Mouse (Mus musculus) intestine, embryonic 15.5 days (tissue): ENCODE data around the gene Gramd2. TPM values are rescaled to one million over a fixed set of nuclear protein-coding genes. Genes with fewer than 3 reads are reported as not detected.

Experiments used
- ATAC-seq: fragments of 200-750 bp; cut with Nextera tagmentation; 2 replicates; pipeline ENCODE4 v1.8.0; 2017; ENCODE audit warnings: moderate TSS enrichment, moderate library complexity
- H3K27ac ChIP-seq: fragments of 300-500 bp; sonication (generic); 2 replicates; pipeline ENCODE4 v1.5.1; 2015; ENCODE audit warnings: mild to moderate bottlenecking, inconsistent platforms
- H3K27me3 ChIP-seq: fragments of 300-500 bp; sonication (generic); replicated peaks from 2 replicates; pipeline ENCODE4 v1.6.1; 2015; ENCODE audit warnings: inconsistent platforms
- H3K36me3 ChIP-seq: fragments of 300-500 bp; sonication (generic); 2 replicates; pipeline ENCODE4 v1.6.1; 2015; ENCODE audit warnings: inconsistent platforms
- H3K4me1 ChIP-seq: fragments of 300-500 bp; sonication (generic); replicated peaks from 2 replicates; pipeline ENCODE4 v1.6.1; 2015; ENCODE audit warnings: inconsistent platforms
- H3K4me2 ChIP-seq: fragments of 300-500 bp; sonication (generic); replicated peaks from 2 replicates; pipeline ENCODE4 v1.6.1; 2015; ENCODE audit warnings: mild to moderate bottlenecking, inconsistent platforms
- H3K4me3 ChIP-seq: fragments of 300-500 bp; sonication (generic); replicated peaks from 2 replicates; pipeline ENCODE4 v1.5.1; 2015; ENCODE audit warnings: inconsistent platforms
- H3K9ac ChIP-seq: fragments of 300-500 bp; sonication (generic); 2 replicates; pipeline ENCODE4 v1.6.1; 2015; ENCODE audit warnings: inconsistent platforms
- H3K9me3 ChIP-seq: fragments of 300-500 bp; sonication (generic); 2 replicates; pipeline ENCODE4 v1.6.1; 2016; ENCODE audit warnings: inconsistent platforms
- WGBS: fragments of 180-500 bp; shearing (Covaris S2); methylation state at CpG from one replicate; pipeline ENCODE4 v1.1.7; 2015; 5-methylcytosine and 5-hydroxymethylcytosine counted together
- polyA plus RNA-seq: library from polyadenylated mRNA; unstranded; fragments of >200 nt; fragmentation: Nextera tagmentation; extraction: Ambion mirVana; gene quantifications from 2 replicates; pipeline ENCODE4 v1.2.1, GENCODE M21; 2015

Gene Gramd2
- polyA plus RNA-seq, 1 experiment from 2014 or later = 1.6 TPM

DNA sequence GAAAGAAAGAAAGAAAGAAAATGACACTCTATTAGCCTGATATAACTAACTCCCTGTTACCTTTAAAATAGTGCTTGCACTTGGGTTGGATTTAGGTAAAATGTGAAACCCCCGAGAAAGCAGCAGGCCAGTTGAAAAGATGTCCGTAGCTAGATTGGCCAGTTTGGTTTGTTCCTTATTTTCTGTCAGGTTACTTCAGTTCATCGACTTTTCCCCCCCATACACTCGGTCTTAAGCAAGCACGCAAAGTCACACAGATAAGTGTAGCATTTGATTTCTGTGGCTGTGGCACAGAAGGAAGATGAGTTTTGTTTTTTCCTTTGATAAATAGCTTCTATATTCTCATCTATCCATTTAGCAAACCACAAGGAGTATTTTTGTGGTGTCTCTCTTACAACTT lies 51.2 kb downstream of the Gramd2 start:
- H3K36me3 ChIP-seq = no peaks in the 10 kb centered on the region
- no peak overlapping the region for H3K9ac ChIP-seq
- no peaks in the 10 kb centered on the region for H3K9me3 ChIP-seq
- H3K27ac ChIP-seq = no peak overlapping the region
- 88% methylated on average over 5 of the region's 5 CpGs for WGBS
- H3K27me3 ChIP-seq = no peaks in the 10 kb centered on the region
- no peaks in the 10 kb centered on the region for H3K4me1 ChIP-seq
- H3K4me3 ChIP-seq = no peak overlapping the region
- ATAC-seq = no peak
- no peak overlapping the region for H3K4me2 ChIP-seq

- Histone ChIP-seq H3K36me3 (no peaks in the 10 kb centered on the region), H3K4me1 (no peaks in the 10 kb centered on the region), H3K9me3 (no peaks in the 10 kb centered on the region), H3K4me3 (no peak overlapping the region), H3K27ac (no peak overlapping the region), H3K9ac (no peak overlapping the region), H3K27me3 (no peaks in the 10 kb centered on the region), H3K4me2 (no peak overlapping the region)
- no peak for ATAC-seq
- 67% methylated on average over 6 of the region's 6 CpGs for WGBS
These were observed 53.1 kb downstream of the Gramd2 start for GRCm38 (mm10) chr9:59733075-59733474.

DNA sequence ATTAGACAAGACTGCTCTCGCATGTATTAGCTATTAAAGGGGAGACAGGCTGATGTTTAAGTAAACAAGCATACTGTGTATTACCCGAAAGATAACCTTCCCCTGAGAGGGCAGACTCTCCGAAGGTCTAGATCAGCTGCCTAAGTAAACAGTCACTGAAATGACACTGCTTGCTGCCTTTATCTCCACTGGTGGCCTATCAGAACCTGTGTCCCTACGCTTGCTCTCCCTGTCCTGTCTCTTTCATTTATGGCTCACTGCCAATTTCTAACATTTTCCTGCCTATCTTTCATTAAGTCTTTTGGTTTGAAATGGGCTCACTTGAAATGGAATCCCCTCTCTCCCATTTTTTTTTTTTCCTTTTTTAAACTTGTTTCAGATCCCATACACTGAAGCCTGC lies 55.5 kb downstream of the Gramd2 start:
- H3K36me3 ChIP-seq = no peaks in the 10 kb centered on the region
- no peaks in the 10 kb centered on the region for H3K27me3 ChIP-seq
- WGBS = 32% methylated on average over 4 of the region's 4 CpGs
- no peaks in the 10 kb centered on the region for H3K9me3 ChIP-seq
- no peaks in the 10 kb centered on the region for H3K4me1 ChIP-seq
- no peak overlapping the region for H3K4me2 ChIP-seq
- no peak for ATAC-seq
- no peak overlapping the region for H3K4me3 ChIP-seq
- H3K27ac ChIP-seq = no peak overlapping the region
- H3K9ac ChIP-seq = no peak overlapping the region

DNA sequence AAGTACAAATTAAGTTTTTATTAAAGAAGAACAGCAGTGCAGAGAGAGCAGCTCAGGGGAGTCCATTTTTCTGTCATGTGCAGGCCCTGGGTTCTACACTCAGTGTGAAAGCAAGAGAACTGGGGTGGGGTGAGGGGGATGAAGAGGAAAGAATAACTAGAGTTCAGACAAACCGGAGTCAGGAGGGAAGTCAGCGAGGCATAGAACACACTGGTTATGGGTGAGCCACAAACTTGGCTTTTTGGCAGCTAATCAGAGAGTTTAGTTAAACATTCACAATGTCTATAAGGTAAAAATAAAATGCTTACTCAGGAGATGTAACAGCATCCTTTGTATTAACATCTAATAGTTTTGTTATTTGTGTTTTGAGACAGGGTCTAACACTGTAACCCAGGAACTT lies 60.6 kb downstream of the Gramd2 start:
- 88% methylated on average over 2 of the region's 2 CpGs for WGBS
- H3K4me2 ChIP-seq = no peak overlapping the region
- no peaks in the 10 kb centered on the region for H3K9me3 ChIP-seq
- no peaks in the 10 kb centered on the region for H3K27me3 ChIP-seq
- H3K36me3 ChIP-seq = no peaks in the 10 kb centered on the region
- no peak overlapping the region for H3K27ac ChIP-seq
- no peaks in the 10 kb centered on the region for H3K4me1 ChIP-seq
- no peak for ATAC-seq
- no peak overlapping the region for H3K4me3 ChIP-seq
- no peak overlapping the region for H3K9ac ChIP-seq

GRCm38 (mm10) chr9:59743903-59744302 lies 64.0 kb downstream of the Gramd2 start:
- Histone ChIP-seq H3K36me3 (no peaks in the 10 kb centered on the region), H3K27ac (no peak overlapping the region), H3K4me1 (no peaks in the 10 kb centered on the region), H3K9ac (no peak overlapping the region), H3K27me3 (no peaks in the 10 kb centered on the region), H3K4me2 (no peak overlapping the region), H3K4me3 (no peak overlapping the region), H3K9me3 (no peaks in the 10 kb centered on the region)
- ATAC-seq = no peak
- WGBS = 93% methylated on average over 3 of the region's 3 CpGs

DNA sequence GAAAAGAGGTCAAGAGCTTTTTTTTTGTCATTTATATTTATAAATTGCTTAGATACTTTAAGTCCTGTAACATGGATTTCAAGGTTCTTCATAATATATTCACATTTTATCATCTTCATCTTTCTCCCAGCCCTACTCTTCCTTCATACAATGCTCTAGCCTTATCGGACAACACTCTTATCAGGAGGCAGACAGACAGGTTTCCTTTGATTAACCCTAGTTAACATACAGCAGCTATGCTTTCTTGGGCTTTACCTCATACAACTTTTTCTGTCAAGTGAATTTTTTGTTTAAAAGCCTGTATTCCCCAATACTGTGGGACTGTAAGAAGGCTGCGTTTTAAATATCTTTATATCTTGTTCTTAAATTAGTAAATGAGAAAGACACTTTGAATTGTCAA lies 68.4 kb downstream of the Gramd2 start:
- no peaks in the 10 kb centered on the region for H3K9me3 ChIP-seq
- H3K27me3 ChIP-seq = no peaks in the 10 kb centered on the region
- no peak overlapping the region for H3K27ac ChIP-seq
- no peak overlapping the region for H3K9ac ChIP-seq
- no peak overlapping the region for H3K4me3 ChIP-seq
- no peaks in the 10 kb centered on the region for H3K36me3 ChIP-seq
- H3K4me1 ChIP-seq = peaks cover 4% of the 10 kb centered on the region; the same call in 1 of the 2 replicates
- ATAC-seq = no peak
- H3K4me2 ChIP-seq = no peak overlapping the region
- WGBS = 87% methylated on average over 2 of the region's 2 CpGs

DNA sequence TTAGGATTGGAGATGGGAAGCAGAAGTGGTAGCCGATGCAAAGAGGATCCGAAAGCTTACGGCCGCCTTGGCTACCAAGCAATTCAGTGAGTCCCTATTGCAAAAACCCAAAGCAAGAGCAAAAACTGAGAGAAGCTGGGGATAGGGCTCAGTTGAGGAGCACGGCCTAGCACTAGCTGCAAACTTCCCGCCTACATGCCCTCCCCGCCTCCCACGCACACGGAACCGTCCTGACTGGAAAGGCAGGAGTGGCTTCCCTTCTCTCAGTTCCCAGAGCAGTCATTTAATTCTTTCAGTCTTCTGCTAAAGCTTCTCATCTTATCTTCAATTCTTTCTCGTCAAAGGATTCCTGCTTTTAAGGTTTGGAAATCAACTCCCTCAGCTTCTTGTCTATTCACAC lies 69.0 kb downstream of the Gramd2 start:
- H3K27me3 ChIP-seq = no peaks in the 10 kb centered on the region
- no peaks in the 10 kb centered on the region for H3K9me3 ChIP-seq
- no peaks in the 10 kb centered on the region for H3K36me3 ChIP-seq
- WGBS = 86% methylated on average over 11 of the region's 11 CpGs
- no peak for ATAC-seq
- no peak overlapping the region for H3K4me2 ChIP-seq
- H3K27ac ChIP-seq = no peak overlapping the region
- H3K4me1 ChIP-seq = peaks cover 4% of the 10 kb centered on the region; the same call in 1 of the 2 replicates
- H3K9ac ChIP-seq = no peak overlapping the region
- H3K4me3 ChIP-seq = no peak overlapping the region

DNA sequence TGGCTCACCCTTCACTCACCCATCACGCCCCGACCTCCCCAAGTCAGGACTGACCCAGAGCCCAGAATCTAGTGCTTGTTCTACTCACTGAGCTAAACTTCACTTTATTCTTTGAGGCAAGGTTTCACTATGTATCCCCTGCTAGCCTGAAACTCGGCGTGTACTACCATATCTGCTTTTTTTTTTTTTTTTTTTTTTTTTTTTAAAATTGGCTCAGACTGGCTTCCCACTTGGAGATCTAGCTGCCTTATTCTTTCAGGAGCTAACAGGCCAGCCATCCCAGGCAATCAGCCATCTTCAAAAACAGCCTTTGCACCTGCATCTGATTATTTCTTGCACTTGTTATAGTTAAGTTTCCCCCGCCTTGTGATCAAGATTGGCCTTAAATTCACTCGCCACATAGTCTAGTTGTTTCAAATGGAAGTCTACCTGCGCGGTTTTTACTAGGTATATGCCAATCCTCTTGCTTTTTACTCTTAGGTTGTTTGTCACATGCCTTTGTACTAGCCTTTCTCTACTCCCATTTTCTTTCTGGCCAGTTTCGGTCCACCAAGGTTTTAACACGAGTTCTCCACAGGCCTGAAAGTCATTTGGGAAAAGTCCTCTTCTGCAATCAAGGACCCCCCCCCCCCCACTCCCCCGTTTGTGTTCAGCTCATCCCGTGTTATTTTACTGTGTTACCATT lies 69.8 kb downstream of the Gramd2 start:
- Histone ChIP-seq H3K4me3 (peak overlapping the region; percentile 94), H3K27ac (no peak overlapping the region), H3K4me1 (peaks cover 4% of the 10 kb centered on the region; the same call in 1 of the 2 replicates), H3K36me3 (no peaks in the 10 kb centered on the region), H3K9ac (peak overlapping the region; percentile 62; the same call in 1 of the 2 replicates), H3K9me3 (no peaks in the 10 kb centered on the region), H3K27me3 (no peaks in the 10 kb centered on the region), H3K4me2 (peak overlapping the region; percentile 65)
- 33% methylated on average over 12 of the region's 12 CpGs for WGBS
- no peak for ATAC-seq

DNA sequence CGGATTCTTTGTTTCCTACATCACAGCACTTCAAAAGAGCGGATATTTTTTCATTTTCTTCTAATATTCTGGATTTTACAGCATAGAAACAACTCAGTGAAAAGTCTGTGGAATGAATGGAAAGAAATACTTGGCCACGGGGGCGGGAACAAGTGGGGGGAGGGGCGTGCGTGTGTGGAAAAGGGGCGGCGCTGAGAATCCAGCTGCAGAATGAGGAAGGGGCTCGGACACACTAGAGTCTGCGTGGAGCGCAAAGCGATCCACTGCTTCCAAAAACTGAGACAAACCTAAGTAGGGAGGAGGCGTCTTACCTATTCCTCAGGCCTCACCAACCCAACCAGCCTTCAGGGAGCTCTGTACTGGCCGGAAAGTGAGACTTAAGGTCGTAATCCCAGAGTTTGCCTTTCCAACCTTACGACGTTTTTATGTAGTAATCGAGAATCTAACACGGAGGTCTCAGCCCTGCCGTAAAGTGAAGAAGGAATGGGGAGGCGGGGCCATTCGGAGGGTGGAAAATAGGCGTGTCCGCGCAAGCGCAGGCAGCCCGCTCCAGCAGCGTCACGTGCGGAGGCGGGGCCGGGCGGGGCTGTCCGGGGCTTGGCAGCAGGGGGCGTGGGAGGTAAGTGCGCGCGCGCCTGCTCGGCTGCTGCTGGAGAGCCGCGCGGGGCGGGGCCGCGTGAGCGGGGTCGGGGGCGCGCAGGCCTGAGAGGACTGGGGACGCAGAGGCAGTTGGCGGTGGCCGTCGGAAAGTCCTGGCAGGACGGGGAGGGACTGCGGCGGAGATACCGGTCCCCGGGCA lies 70.5 kb downstream of the Gramd2 start, which contains the start of the genes Senp8 and Myo9a:
TSS of gene Senp8 (minus strand) at position 444 of the 799 bp plus-strand sequence.
TSS of gene Myo9a (plus strand) at position 630 of the 799 bp plus-strand sequence.
- WGBS = under 1% methylated on average over 59 of the region's 59 CpGs
- H3K9me3 ChIP-seq = no peaks in the 10 kb centered on the region
- peak within 1 kb of the TSS; percentile 84 for H3K9ac ChIP-seq
- peak within 1 kb of the TSS; percentile 95 for H3K27ac ChIP-seq
- peak within 1 kb of the TSS; percentile 94 for H3K4me3 ChIP-seq
- H3K36me3 ChIP-seq = no peaks in the 10 kb centered on the region
- peaks cover 4% of the 10 kb centered on the region; the same call in 1 of the 2 replicates for H3K4me1 ChIP-seq
- no peaks in the 10 kb centered on the region for H3K27me3 ChIP-seq
- peak; percentile 97 for ATAC-seq
- H3K4me2 ChIP-seq = peak within 1 kb of the TSS; percentile 76

- Histone ChIP-seq H3K36me3 (no peaks in the 10 kb centered on the region), H3K4me3 (peak overlapping the region; percentile 94), H3K4me2 (peak overlapping the region; percentile 76), H3K9ac (peak overlapping the region; percentile 84), H3K27me3 (no peaks in the 10 kb centered on the region), H3K9me3 (no peaks in the 10 kb centered on the region), H3K4me1 (peaks cover 4% of the 10 kb centered on the region; the same call in 1 of the 2 replicates), H3K27ac (peak overlapping the region; percentile 95)
- under 1% methylated on average over 48 of the region's 49 CpGs for WGBS
- peak; percentile 98 for ATAC-seq
These were observed 71.2 kb downstream of the Gramd2 start for GRCm38 (mm10) chr9:59751066-59751581.

- Histone ChIP-seq H3K9ac (peak overlapping the region; percentile 84), H3K27ac (no peak overlapping the region), H3K9me3 (no peaks in the 10 kb centered on the region), H3K4me3 (peak overlapping the region; percentile 94), H3K4me1 (peaks cover 4% of the 10 kb centered on the region; the same call in 1 of the 2 replicates), H3K36me3 (no peaks in the 10 kb centered on the region), H3K27me3 (no peaks in the 10 kb centered on the region), H3K4me2 (peak overlapping the region; percentile 76)
- 2% methylated on average over 2 of the region's 2 CpGs for WGBS
- no peak for ATAC-seq
These were observed 72.0 kb downstream of the Gramd2 start for GRCm38 (mm10) chr9:59751966-59752365.

- no peak for ATAC-seq
- H3K4me3 ChIP-seq = no peak overlapping the region
- H3K9me3 ChIP-seq = no peaks in the 10 kb centered on the region
- 56% methylated on average over 2 of the region's 2 CpGs for WGBS
- H3K9ac ChIP-seq = no peak overlapping the region
- no peaks in the 10 kb centered on the region for H3K36me3 ChIP-seq
- no peak overlapping the region for H3K4me2 ChIP-seq
- H3K27ac ChIP-seq = no peak overlapping the region
- H3K4me1 ChIP-seq = 0 out of 2 replicates have a peak, but pooled peaks cover 2% of the 10 kb centered on the region
- H3K27me3 ChIP-seq = no peaks in the 10 kb centered on the region
These were observed 75.3 kb downstream of the Gramd2 start for GRCm38 (mm10) chr9:59755199-59755598.
